Mouse (Mus musculus) stomach, postnatal 0 days (tissue): Measurements from ENCODE around the gene 6330409D20Rik.

Experiments
- CTCF ChIP-seq: IDR thresholded peaks from 2 replicates; pipeline ENCODE4 v1.5.1; 2016; ENCODE audit warnings: antibody characterized with exemption, low read depth, mild to moderate bottlenecking, moderate library complexity
- EP300 ChIP-seq: optimal IDR thresholded peaks from 2 replicates; pipeline ENCODE3; 2016; ENCODE audit warnings: antibody characterized with exemption

- TF ChIP-seq EP300, result no peak
- TF ChIP-seq CTCF, result no peak
These were observed 28.7 kb upstream of the 6330409D20Rik start for GRCm38 (mm10) chr2:32769327-32770085.
